Mouse (Mus musculus): ENCODE results near the gene Aldh1a3. TPM values are rescaled to one million over a fixed set of nuclear protein-coding genes. Genes with fewer than 3 reads are reported as not detected.

The Aldh1a3 gene
- polyA plus RNA-seq, 1 experiment: 1.8 TPM

DNA sequence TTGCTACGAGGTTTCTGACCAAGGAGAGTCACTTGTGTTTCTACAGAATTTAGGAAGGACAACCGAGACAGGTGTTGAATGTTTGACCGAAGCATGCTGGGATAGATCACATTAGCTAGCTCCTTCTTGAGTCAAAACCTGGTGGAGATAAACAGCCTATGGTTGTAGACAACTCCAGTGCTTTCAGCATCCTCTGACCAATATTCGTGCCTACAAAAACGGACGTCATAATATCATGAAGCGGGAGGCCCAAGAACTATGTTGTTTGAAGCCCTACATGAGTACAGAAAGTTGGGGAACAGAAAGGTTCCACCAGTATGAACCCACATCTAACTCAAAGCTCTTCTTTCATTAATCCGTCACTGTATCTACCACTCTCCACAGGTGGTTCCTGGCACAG lies 42.4 kb downstream of the Aldh1a3 start:
- Histone ChIP-seq H3K27me3 (ENCODE audit: control insufficient read depth, insufficient read depth, low read length) (peaks cover 4% of the 10 kb centered on the region; the same call in 1 of the 2 replicates), H3K4me3 (ENCODE audit: control insufficient read depth, insufficient read depth, low read length) (no peak overlapping the region), H3K36me3 (ENCODE audit: control insufficient read depth, insufficient read depth, low read length) (no peaks in the 10 kb centered on the region), H3K4me1 (replicated peaks; ENCODE audit: control insufficient read depth, insufficient read depth, low read length) (peaks cover 2% of the 10 kb centered on the region; the same call in 1 of the 2 replicates), H3K27ac (ENCODE audit: control insufficient read depth, insufficient read depth, low read length) (no peak overlapping the region)
- no peak for TF ChIP-seq CTCF (IDR thresholded peaks at IDR 0.05; ENCODE audit: borderline replicate concordance, control insufficient read depth, extremely low read depth, insufficient read depth, low read length, poor library complexity)
- TF ChIP-seq POLR2A (IDR thresholded peaks at IDR 0.05; ENCODE audit: control insufficient read depth, extremely low read depth, insufficient read depth, low read length, poor library complexity): no peak
- WGBS: 74% methylated on average over 8 of the region's 8 CpGs
- no peak for DNase-seq

DNA sequence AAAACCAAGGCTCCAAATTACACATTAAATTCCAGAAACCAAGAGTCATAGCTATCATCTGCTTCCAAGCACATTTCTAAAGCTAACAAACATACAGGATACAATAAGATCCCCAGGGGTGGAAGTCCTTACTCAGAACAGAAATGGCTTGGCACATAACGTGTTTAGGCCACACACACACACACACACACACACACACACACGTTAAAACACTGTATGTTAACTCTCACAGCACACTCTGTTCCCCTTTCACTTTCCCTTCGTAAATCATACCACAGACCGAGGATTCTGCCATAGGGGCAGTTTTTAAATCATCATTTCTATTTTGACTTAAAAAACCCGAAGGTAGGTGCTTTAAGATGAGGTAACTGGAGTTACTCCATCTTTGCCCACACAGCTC lies 43.1 kb downstream of the Aldh1a3 start:
- H3K27ac ChIP-seq (ENCODE audit: control insufficient read depth, insufficient read depth, low read length): no peak overlapping the region
- no peak overlapping the region for H3K4me3 ChIP-seq (ENCODE audit: control insufficient read depth, insufficient read depth, low read length)
- TF ChIP-seq POLR2A (IDR thresholded peaks at IDR 0.05; ENCODE audit: control insufficient read depth, extremely low read depth, insufficient read depth, low read length, poor library complexity) (no peak), CTCF (IDR thresholded peaks at IDR 0.05; ENCODE audit: borderline replicate concordance, control insufficient read depth, extremely low read depth, insufficient read depth, low read length, poor library complexity) (no peak)
- peaks cover 2% of the 10 kb centered on the region; the same call in 1 of the 2 replicates for H3K4me1 ChIP-seq (replicated peaks; ENCODE audit: control insufficient read depth, insufficient read depth, low read length)
- 6% methylated on average over 5 of the region's 5 CpGs for WGBS
- H3K36me3 ChIP-seq (ENCODE audit: control insufficient read depth, insufficient read depth, low read length): no peaks in the 10 kb centered on the region
- peaks cover 4% of the 10 kb centered on the region; the same call in 1 of the 2 replicates for H3K27me3 ChIP-seq (ENCODE audit: control insufficient read depth, insufficient read depth, low read length)
- DNase-seq: no peak

DNA sequence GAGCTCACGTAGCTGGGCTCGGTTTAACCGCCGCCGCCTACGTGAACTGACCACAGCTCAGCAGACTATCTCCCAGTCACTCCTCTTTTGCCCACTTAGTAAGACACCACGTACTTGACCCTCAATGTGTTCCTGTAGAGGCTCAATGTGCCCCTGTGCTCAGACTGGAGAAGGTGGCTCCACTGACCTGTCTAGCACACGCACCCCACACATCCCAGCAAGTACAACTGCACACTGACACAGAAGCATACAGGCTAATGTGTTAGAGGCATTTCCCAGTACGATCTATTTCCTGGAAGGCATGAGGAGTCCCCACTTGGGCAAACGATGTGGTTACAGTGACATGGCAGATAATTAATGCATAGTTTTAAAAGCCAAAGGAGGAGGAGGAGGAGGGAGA lies 50.8 kb downstream of the Aldh1a3 start:
- H3K36me3 ChIP-seq (ENCODE audit: control insufficient read depth, insufficient read depth, low read length): no peaks in the 10 kb centered on the region
- no peak for DNase-seq
- WGBS: 78% methylated on average over 10 of the region's 10 CpGs
- H3K27me3 ChIP-seq (ENCODE audit: control insufficient read depth, insufficient read depth, low read length): no peaks in the 10 kb centered on the region
- TF ChIP-seq CTCF (IDR thresholded peaks at IDR 0.05; ENCODE audit: borderline replicate concordance, control insufficient read depth, extremely low read depth, insufficient read depth, low read length, poor library complexity) (no peak), POLR2A (IDR thresholded peaks at IDR 0.05; ENCODE audit: control insufficient read depth, extremely low read depth, insufficient read depth, low read length, poor library complexity) (no peak)
- no peak overlapping the region for H3K27ac ChIP-seq (ENCODE audit: control insufficient read depth, insufficient read depth, low read length)
- H3K4me1 ChIP-seq (replicated peaks; ENCODE audit: control insufficient read depth, insufficient read depth, low read length): no peaks in the 10 kb centered on the region
- H3K4me3 ChIP-seq (ENCODE audit: control insufficient read depth, insufficient read depth, low read length): no peak overlapping the region

DNA sequence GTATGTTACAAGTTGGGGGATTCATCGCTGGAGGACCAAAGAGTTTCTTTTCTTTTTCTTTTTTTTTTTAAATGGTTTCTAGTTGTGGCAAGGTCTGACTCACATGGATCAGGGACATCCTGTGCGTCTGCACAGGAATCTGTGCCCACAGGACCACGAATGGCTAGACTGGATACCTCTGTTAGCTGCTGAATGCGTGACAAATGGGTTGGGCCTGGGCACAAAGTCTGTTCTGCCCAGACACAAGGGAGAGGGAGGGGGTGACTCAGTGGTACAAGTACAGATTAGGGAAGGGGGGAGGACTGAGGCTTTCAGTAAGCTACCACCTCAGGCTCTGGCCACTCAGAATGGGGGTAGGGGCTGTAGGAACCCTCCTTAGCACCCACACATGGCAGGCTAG lies 51.6 kb downstream of the Aldh1a3 start:
- Histone ChIP-seq H3K4me1 (replicated peaks; ENCODE audit: control insufficient read depth, insufficient read depth, low read length) (no peaks in the 10 kb centered on the region), H3K27ac (ENCODE audit: control insufficient read depth, insufficient read depth, low read length) (no peak overlapping the region), H3K27me3 (ENCODE audit: control insufficient read depth, insufficient read depth, low read length) (no peaks in the 10 kb centered on the region), H3K4me3 (ENCODE audit: control insufficient read depth, insufficient read depth, low read length) (no peak overlapping the region), H3K36me3 (ENCODE audit: control insufficient read depth, insufficient read depth, low read length) (no peaks in the 10 kb centered on the region)
- no peak for DNase-seq
- TF ChIP-seq CTCF (IDR thresholded peaks at IDR 0.05; ENCODE audit: borderline replicate concordance, control insufficient read depth, extremely low read depth, insufficient read depth, low read length, poor library complexity) (no peak), POLR2A (IDR thresholded peaks at IDR 0.05; ENCODE audit: control insufficient read depth, extremely low read depth, insufficient read depth, low read length, poor library complexity) (no peak)
- WGBS: 82% methylated on average over 4 of the region's 4 CpGs

DNA sequence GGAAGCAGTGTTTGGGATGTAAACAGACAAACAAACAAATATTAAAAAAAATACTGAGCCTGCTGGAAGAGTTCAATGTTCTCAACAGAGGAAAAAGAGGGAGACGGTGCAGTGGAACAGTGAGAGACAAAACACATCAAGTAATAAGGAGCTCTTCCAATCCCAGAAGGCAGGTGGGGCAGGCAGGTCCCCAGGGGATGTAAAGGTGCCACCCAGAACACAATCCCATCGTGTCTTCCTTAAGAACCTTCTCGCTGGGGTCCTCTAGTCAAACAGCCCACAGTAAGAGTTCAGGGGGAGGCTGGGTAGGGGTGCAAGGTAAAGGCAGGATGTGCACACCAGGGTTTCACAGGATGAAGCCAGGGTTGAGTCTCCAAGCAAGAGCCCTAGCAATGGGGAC lies 53.9 kb downstream of the Aldh1a3 start:
- Histone ChIP-seq H3K4me3 (ENCODE audit: control insufficient read depth, insufficient read depth, low read length) (no peak overlapping the region), H3K4me1 (replicated peaks; ENCODE audit: control insufficient read depth, insufficient read depth, low read length) (no peaks in the 10 kb centered on the region), H3K27me3 (ENCODE audit: control insufficient read depth, insufficient read depth, low read length) (no peaks in the 10 kb centered on the region), H3K36me3 (ENCODE audit: control insufficient read depth, insufficient read depth, low read length) (no peaks in the 10 kb centered on the region), H3K27ac (ENCODE audit: control insufficient read depth, insufficient read depth, low read length) (no peak overlapping the region)
- no peak for DNase-seq
- WGBS: 95% methylated on average over 3 of the region's 3 CpGs
- TF ChIP-seq POLR2A (IDR thresholded peaks at IDR 0.05; ENCODE audit: control insufficient read depth, extremely low read depth, insufficient read depth, low read length, poor library complexity) (no peak), CTCF (IDR thresholded peaks at IDR 0.05; ENCODE audit: borderline replicate concordance, control insufficient read depth, extremely low read depth, insufficient read depth, low read length, poor library complexity) (no peak)

DNA sequence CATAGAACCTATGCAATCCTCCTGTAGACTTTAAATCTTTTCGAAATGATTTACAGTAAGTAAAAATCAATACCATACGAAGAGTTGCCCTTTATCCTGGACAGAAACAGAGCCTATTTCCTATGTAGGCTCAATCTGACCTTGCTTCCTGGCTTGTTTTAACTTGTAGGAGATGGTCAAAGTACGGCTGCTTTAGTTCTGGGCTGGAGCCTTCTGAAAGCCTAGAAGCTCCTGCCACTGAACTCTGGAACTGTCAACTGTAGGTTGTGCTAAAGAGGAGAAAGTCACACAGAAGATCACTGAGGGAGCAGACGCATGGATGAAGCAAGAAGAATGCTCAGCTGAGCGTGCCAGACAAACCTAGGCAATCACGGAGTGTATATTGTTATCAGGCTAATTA lies 56.3 kb downstream of the Aldh1a3 start:
- no peaks in the 10 kb centered on the region for H3K36me3 ChIP-seq (ENCODE audit: control insufficient read depth, insufficient read depth, low read length)
- WGBS: 93% methylated on average over 6 of the region's 6 CpGs
- no peaks in the 10 kb centered on the region for H3K4me1 ChIP-seq (replicated peaks; ENCODE audit: control insufficient read depth, insufficient read depth, low read length)
- no peak for TF ChIP-seq CTCF (IDR thresholded peaks at IDR 0.05; ENCODE audit: borderline replicate concordance, control insufficient read depth, extremely low read depth, insufficient read depth, low read length, poor library complexity)
- TF ChIP-seq POLR2A (IDR thresholded peaks at IDR 0.05; ENCODE audit: control insufficient read depth, extremely low read depth, insufficient read depth, low read length, poor library complexity): no peak
- no peak overlapping the region for H3K27ac ChIP-seq (ENCODE audit: control insufficient read depth, insufficient read depth, low read length)
- no peaks in the 10 kb centered on the region for H3K27me3 ChIP-seq (ENCODE audit: control insufficient read depth, insufficient read depth, low read length)
- H3K4me3 ChIP-seq (ENCODE audit: control insufficient read depth, insufficient read depth, low read length): no peak overlapping the region
- DNase-seq: no peak

DNA sequence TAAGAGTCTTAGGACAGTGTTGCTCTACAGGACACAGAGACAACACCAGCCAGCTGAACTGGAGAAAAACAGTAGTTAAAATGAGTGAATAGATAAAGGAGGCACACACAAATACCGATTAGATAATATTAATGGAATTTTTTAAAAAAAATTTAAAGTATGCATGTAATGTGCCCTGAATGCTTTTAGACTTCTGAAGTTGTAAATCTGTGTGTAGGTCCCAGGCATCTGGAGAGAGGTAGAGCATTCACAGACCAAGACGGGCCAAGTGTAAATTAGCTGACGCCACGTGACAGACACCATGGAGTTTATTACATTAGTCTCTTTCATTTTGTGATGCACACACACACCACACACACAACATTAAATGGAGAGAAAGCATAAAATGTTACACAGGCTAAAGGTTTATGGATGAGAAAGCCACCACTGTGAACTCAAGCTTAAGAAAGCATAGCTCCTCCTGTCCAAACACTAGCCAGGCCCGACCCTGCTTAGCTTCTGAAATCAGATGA lies 57.3 kb downstream of the Aldh1a3 start:
- Histone ChIP-seq H3K27ac (ENCODE audit: control insufficient read depth, insufficient read depth, low read length) (no peak overlapping the region), H3K27me3 (ENCODE audit: control insufficient read depth, insufficient read depth, low read length) (no peaks in the 10 kb centered on the region), H3K4me1 (replicated peaks; ENCODE audit: control insufficient read depth, insufficient read depth, low read length) (no peaks in the 10 kb centered on the region), H3K36me3 (ENCODE audit: control insufficient read depth, insufficient read depth, low read length) (no peaks in the 10 kb centered on the region), H3K4me3 (ENCODE audit: control insufficient read depth, insufficient read depth, low read length) (no peak overlapping the region)
- TF ChIP-seq POLR2A (IDR thresholded peaks at IDR 0.05; ENCODE audit: control insufficient read depth, extremely low read depth, insufficient read depth, low read length, poor library complexity) (no peak), CTCF (IDR thresholded peaks at IDR 0.05; ENCODE audit: borderline replicate concordance, control insufficient read depth, extremely low read depth, insufficient read depth, low read length, poor library complexity) (no peak)
- no peak for DNase-seq
- 86% methylated on average over 5 of the region's 5 CpGs for WGBS
